Mouse (Mus musculus): ENCODE results near the gene Kl. TPM values are rescaled to one million over a fixed set of nuclear protein-coding genes. Genes with fewer than 3 reads are reported as not detected.

Gene Kl
- polyA plus RNA-seq, 1 experiment: 0.18 TPM

GRCm38 (mm10) chr5:150937501-150937900, 14.9 kb upstream of the Kl start:
- no peak for TF ChIP-seq CTCF (IDR thresholded peaks at IDR 0.05; ENCODE audit: extremely low read depth, insufficient read length, insufficient replicate concordance, low read depth, low read length)
- TF ChIP-seq POLR2A (IDR thresholded peaks at IDR 0.05; ENCODE audit: low read depth, low read length): no peak
- whole genome bisulfite sequencing: 79% methylated on average over 2 of the region's 2 CpGs
- H3K36me3 ChIP-seq (ENCODE audit: control insufficient read depth, insufficient read depth, low read length): no peaks in the 10 kb centered on the region
- no peaks in the 10 kb centered on the region for H3K27me3 ChIP-seq (ENCODE audit: control insufficient read depth, insufficient read depth, low read length)
- no peak overlapping the region for H3K4me3 ChIP-seq (ENCODE audit: low read depth, low read length)
- H3K27ac ChIP-seq (ENCODE audit: insufficient read depth, low read depth, low read length): no peak overlapping the region
- 0 out of 2 replicates have a peak, but pooled peaks cover 4% of the 10 kb centered on the region for H3K4me1 ChIP-seq (ENCODE audit: control insufficient read depth, insufficient read depth, insufficient read length, low read length)

GRCm38 (mm10) chr5:150945576-150945975, 6.8 kb upstream of the Kl start:
- Histone ChIP-seq H3K36me3 (ENCODE audit: control insufficient read depth, insufficient read depth, low read length) (no peaks in the 10 kb centered on the region), H3K27me3 (ENCODE audit: control insufficient read depth, insufficient read depth, low read length) (no peaks in the 10 kb centered on the region), H3K4me1 (ENCODE audit: control insufficient read depth, insufficient read depth, insufficient read length, low read length) (no peaks in the 10 kb centered on the region), H3K27ac (ENCODE audit: insufficient read depth, low read depth, low read length) (no peak overlapping the region), H3K4me3 (ENCODE audit: low read depth, low read length) (no peak overlapping the region)
- no peak for TF ChIP-seq POLR2A (IDR thresholded peaks at IDR 0.05; ENCODE audit: low read depth, low read length)
- peak; percentile 22; the same call in 1 of the 2 replicates for TF ChIP-seq CTCF (IDR thresholded peaks at IDR 0.05; ENCODE audit: extremely low read depth, insufficient read length, insufficient replicate concordance, low read depth, low read length)
- WGBS: 97% methylated on average over 2 of the region's 2 CpGs

- TF ChIP-seq CTCF (IDR thresholded peaks at IDR 0.05; ENCODE audit: extremely low read depth, insufficient read length, insufficient replicate concordance, low read depth, low read length) (no peak), POLR2A (IDR thresholded peaks at IDR 0.05; ENCODE audit: low read depth, low read length) (no peak)
- H3K4me1 ChIP-seq (ENCODE audit: control insufficient read depth, insufficient read depth, insufficient read length, low read length): no peaks in the 10 kb centered on the region
- no peak overlapping the region for H3K27ac ChIP-seq (ENCODE audit: insufficient read depth, low read depth, low read length)
- no peaks in the 10 kb centered on the region for H3K36me3 ChIP-seq (ENCODE audit: control insufficient read depth, insufficient read depth, low read length)
- no peak overlapping the region for H3K4me3 ChIP-seq (ENCODE audit: low read depth, low read length)
- WGBS: 85% methylated on average over 3 of the region's 3 CpGs
- peaks cover 22% of the 10 kb centered on the region; the same call in 1 of the 2 replicates for H3K27me3 ChIP-seq (ENCODE audit: control insufficient read depth, insufficient read depth, low read length)
Observed at GRCm38 (mm10) chr5:150949131-150949530, 3.3 kb upstream of the Kl start.

GRCm38 (mm10) chr5:150951325-150951724, 1.1 kb upstream of the Kl start:
- TF ChIP-seq CTCF (IDR thresholded peaks at IDR 0.05; ENCODE audit: extremely low read depth, insufficient read length, insufficient replicate concordance, low read depth, low read length): no peak
- TF ChIP-seq POLR2A (IDR thresholded peaks at IDR 0.05; ENCODE audit: low read depth, low read length): no peak
- no peaks in the 10 kb centered on the region for H3K4me1 ChIP-seq (ENCODE audit: control insufficient read depth, insufficient read depth, insufficient read length, low read length)
- WGBS: 89% methylated on average over 7 of the region's 7 CpGs
- H3K27me3 ChIP-seq (ENCODE audit: control insufficient read depth, insufficient read depth, low read length): peaks cover 22% of the 10 kb centered on the region; the same call in 1 of the 2 replicates
- H3K36me3 ChIP-seq (ENCODE audit: control insufficient read depth, insufficient read depth, low read length): no peaks in the 10 kb centered on the region
- no peak overlapping the region for H3K27ac ChIP-seq (ENCODE audit: insufficient read depth, low read depth, low read length)
- H3K4me3 ChIP-seq (ENCODE audit: low read depth, low read length): no peak overlapping the region

- peak overlapping the region; percentile 49 for H3K4me3 ChIP-seq (ENCODE audit: low read depth, low read length)
- WGBS: 4% methylated on average over 86 of the region's 89 CpGs
Observed at GRCm38 (mm10) chr5:150952669-150953521, 488 bp downstream of the Kl start.

GRCm38 (mm10) chr5:150954791-150955190, 2.4 kb downstream of the Kl start:
- Histone ChIP-seq H3K4me3 (ENCODE audit: low read depth, low read length) (no peak overlapping the region), H3K4me1 (ENCODE audit: control insufficient read depth, insufficient read depth, insufficient read length, low read length) (no peaks in the 10 kb centered on the region), H3K27me3 (ENCODE audit: control insufficient read depth, insufficient read depth, low read length) (peaks cover 22% of the 10 kb centered on the region; the same call in 1 of the 2 replicates), H3K36me3 (ENCODE audit: control insufficient read depth, insufficient read depth, low read length) (no peaks in the 10 kb centered on the region), H3K27ac (ENCODE audit: insufficient read depth, low read depth, low read length) (no peak overlapping the region)
- 89% methylated on average over 9 of the region's 9 CpGs for WGBS
- TF ChIP-seq CTCF (IDR thresholded peaks at IDR 0.05; ENCODE audit: extremely low read depth, insufficient read length, insufficient replicate concordance, low read depth, low read length): no peak
- TF ChIP-seq POLR2A (IDR thresholded peaks at IDR 0.05; ENCODE audit: low read depth, low read length): no peak

More at GRCm38 (mm10) chr5:150952669-150953521, 488 bp downstream of the Kl start:
- H3K4me1 ChIP-seq (ENCODE audit: control insufficient read depth, insufficient read depth, insufficient read length, low read length): no peaks in the 10 kb centered on the region
- H3K27me3 ChIP-seq (ENCODE audit: control insufficient read depth, insufficient read depth, low read length): peaks cover 22% of the 10 kb centered on the region; the same call in 1 of the 2 replicates
- H3K27ac ChIP-seq (ENCODE audit: insufficient read depth, low read depth, low read length): no peak overlapping the region
- no peak for TF ChIP-seq POLR2A (IDR thresholded peaks at IDR 0.05; ENCODE audit: low read depth, low read length)
- no peak for TF ChIP-seq CTCF (IDR thresholded peaks at IDR 0.05; ENCODE audit: extremely low read depth, insufficient read length, insufficient replicate concordance, low read depth, low read length)
- H3K36me3 ChIP-seq (ENCODE audit: control insufficient read depth, insufficient read depth, low read length): no peaks in the 10 kb centered on the region

- Histone ChIP-seq H3K27ac (ENCODE audit: insufficient read depth, low read depth, low read length) (no peak overlapping the region), H3K4me1 (ENCODE audit: control insufficient read depth, insufficient read depth, insufficient read length, low read length) (no peaks in the 10 kb centered on the region), H3K36me3 (ENCODE audit: control insufficient read depth, insufficient read depth, low read length) (no peaks in the 10 kb centered on the region), H3K27me3 (ENCODE audit: control insufficient read depth, insufficient read depth, low read length) (no peaks in the 10 kb centered on the region), H3K4me3 (ENCODE audit: low read depth, low read length) (no peak overlapping the region)
- 90% methylated on average over 1 of the region's 1 CpGs for WGBS
- TF ChIP-seq CTCF (IDR thresholded peaks at IDR 0.05; ENCODE audit: extremely low read depth, insufficient read length, insufficient replicate concordance, low read depth, low read length): no peak
- TF ChIP-seq POLR2A (IDR thresholded peaks at IDR 0.05; ENCODE audit: low read depth, low read length): no peak
Observed at GRCm38 (mm10) chr5:150959861-150960260, 7.5 kb downstream of the Kl start.

All from small intestine, adult 2 months (tissue).